Mouse (Mus musculus): Measurements from ENCODE around the gene Ppp1r26.

GRCm38 (mm10) chr2:28502987-28503386, 56.4 kb downstream of the Ppp1r26 start:
- no peak for TF ChIP-seq CTCF (IDR thresholded peaks at IDR 0.05; ENCODE audit: low read depth)
- TF ChIP-seq EP300 (IDR thresholded peaks at IDR 0.05; ENCODE audit: low read depth), result no peak
